Mouse (Mus musculus): ENCODE results near the gene Fcgrt. TPM values are rescaled to one million over a fixed set of nuclear protein-coding genes. Genes with fewer than 3 reads are reported as not detected.
"Not testable (repeated sequence)": the region's sequence is repeated elsewhere in the genome, so short reads cannot be mapped to it uniquely, and the experiment has no call there.

Gene Fcgrt
- 17.7 and 24.4 TPM in 2 replicates for polyA plus RNA-seq (2015; fragmentation: Nextera tagmentation; extraction: Ambion mirVana)

GRCm38 (mm10) chr7:45103652-45104180 lies at the start of gene Fcgrt:
Gene Fcgrt, minus strand, starts transcription at chr7:45103851.
- H3K36me3 ChIP-seq (ENCODE audit: control insufficient read depth, insufficient read depth): no peaks in the 10 kb centered on the region
- H3K27me3 ChIP-seq (replicated peaks; ENCODE audit: control insufficient read depth, insufficient read depth, low read length): no peaks in the 10 kb centered on the region
- no peak within 1 kb of the TSS for H3K4me3 ChIP-seq (replicated peaks; ENCODE audit: low read length)
- H3K9me3 ChIP-seq (ENCODE audit: control insufficient read depth, low read length): no peaks in the 10 kb centered on the region
- H3K27ac ChIP-seq (ENCODE audit: low read length): no peak within 1 kb of the TSS
- H3K4me1 ChIP-seq (replicated peaks; ENCODE audit: control insufficient read depth, insufficient read depth, low read length): no peaks in the 10 kb centered on the region
- no peak within 1 kb of the TSS for H3K4me2 ChIP-seq (ENCODE audit: low read length)
- H3K9ac ChIP-seq (replicated peaks; ENCODE audit: low read depth, low read length): no peak within 1 kb of the TSS
- ATAC-seq: no peak
- WGBS: 75% methylated on average over 7 of the region's 7 CpGs

- not testable (repeated sequence) for H3K27me3 ChIP-seq (replicated peaks; ENCODE audit: control insufficient read depth, insufficient read depth, low read length); H3K9me3 ChIP-seq (ENCODE audit: control insufficient read depth, low read length); H3K4me2 ChIP-seq (ENCODE audit: low read length); ATAC-seq; H3K36me3 ChIP-seq (ENCODE audit: control insufficient read depth, insufficient read depth); H3K9ac ChIP-seq (replicated peaks; ENCODE audit: low read depth, low read length); H3K4me3 ChIP-seq (replicated peaks; ENCODE audit: low read length); H3K27ac ChIP-seq (ENCODE audit: low read length)
- peaks cover 23% of the 10 kb centered on the region for H3K4me1 ChIP-seq (replicated peaks; ENCODE audit: control insufficient read depth, insufficient read depth, low read length)
- 96% methylated on average over 2 of the region's 2 CpGs for WGBS
These were observed 49.4 kb upstream of the Fcgrt start for GRCm38 (mm10) chr7:45153052-45153451.

- no peak overlapping the region for H3K27ac ChIP-seq (ENCODE audit: low read length)
- H3K4me2 ChIP-seq (ENCODE audit: low read length): no peak overlapping the region
- peaks cover 23% of the 10 kb centered on the region for H3K4me1 ChIP-seq (replicated peaks; ENCODE audit: control insufficient read depth, insufficient read depth, low read length)
- no peak overlapping the region for H3K4me3 ChIP-seq (replicated peaks; ENCODE audit: low read length)
- no peaks in the 10 kb centered on the region for H3K9me3 ChIP-seq (ENCODE audit: control insufficient read depth, low read length)
- no peak for ATAC-seq
- H3K36me3 ChIP-seq (ENCODE audit: control insufficient read depth, insufficient read depth): no peaks in the 10 kb centered on the region
- no peaks in the 10 kb centered on the region for H3K27me3 ChIP-seq (replicated peaks; ENCODE audit: control insufficient read depth, insufficient read depth, low read length)
- H3K9ac ChIP-seq (replicated peaks; ENCODE audit: low read depth, low read length): no peak overlapping the region
- WGBS: 28% methylated on average over 11 of the region's 11 CpGs
These were observed 47.7 kb upstream of the Fcgrt start for GRCm38 (mm10) chr7:45151303-45151702.

- peaks cover 19% of the 10 kb centered on the region for H3K4me1 ChIP-seq (replicated peaks; ENCODE audit: control insufficient read depth, insufficient read depth, low read length)
- 70% methylated on average over 4 of the region's 4 CpGs for WGBS
- no peaks in the 10 kb centered on the region for H3K9me3 ChIP-seq (ENCODE audit: control insufficient read depth, low read length)
- no peak overlapping the region for H3K4me3 ChIP-seq (replicated peaks; ENCODE audit: low read length)
- no peak overlapping the region for H3K9ac ChIP-seq (replicated peaks; ENCODE audit: low read depth, low read length)
- H3K27ac ChIP-seq (ENCODE audit: low read length): no peak overlapping the region
- H3K36me3 ChIP-seq (ENCODE audit: control insufficient read depth, insufficient read depth): no peaks in the 10 kb centered on the region
- no peak for ATAC-seq
- no peaks in the 10 kb centered on the region for H3K27me3 ChIP-seq (replicated peaks; ENCODE audit: control insufficient read depth, insufficient read depth, low read length)
- no peak overlapping the region for H3K4me2 ChIP-seq (ENCODE audit: low read length)
These were observed 46.7 kb upstream of the Fcgrt start for GRCm38 (mm10) chr7:45150321-45150720.

- no peak overlapping the region for H3K4me3 ChIP-seq (replicated peaks; ENCODE audit: low read length)
- no peak for ATAC-seq
- no peak overlapping the region for H3K9ac ChIP-seq (replicated peaks; ENCODE audit: low read depth, low read length)
- no peaks in the 10 kb centered on the region for H3K36me3 ChIP-seq (ENCODE audit: control insufficient read depth, insufficient read depth)
- H3K9me3 ChIP-seq (ENCODE audit: control insufficient read depth, low read length): no peaks in the 10 kb centered on the region
- H3K4me2 ChIP-seq (ENCODE audit: low read length): no peak overlapping the region
- WGBS: 36% methylated on average over 6 of the region's 6 CpGs
- H3K27me3 ChIP-seq (replicated peaks; ENCODE audit: control insufficient read depth, insufficient read depth, low read length): no peaks in the 10 kb centered on the region
- no peak overlapping the region for H3K27ac ChIP-seq (ENCODE audit: low read length)
- H3K4me1 ChIP-seq (replicated peaks; ENCODE audit: control insufficient read depth, insufficient read depth, low read length): peaks cover 12% of the 10 kb centered on the region
These were observed 45.9 kb upstream of the Fcgrt start for GRCm38 (mm10) chr7:45149545-45149944.

GRCm38 (mm10) chr7:45148534-45149098 lies 45.0 kb upstream of the Fcgrt start:
- Histone ChIP-seq H3K27me3 (replicated peaks; ENCODE audit: control insufficient read depth, insufficient read depth, low read length) (no peaks in the 10 kb centered on the region), H3K27ac (ENCODE audit: low read length) (no peak overlapping the region), H3K4me2 (ENCODE audit: low read length) (no peak overlapping the region), H3K36me3 (ENCODE audit: control insufficient read depth, insufficient read depth) (no peaks in the 10 kb centered on the region), H3K4me3 (replicated peaks; ENCODE audit: low read length) (no peak overlapping the region), H3K9ac (replicated peaks; ENCODE audit: low read depth, low read length) (no peak overlapping the region), H3K9me3 (ENCODE audit: control insufficient read depth, low read length) (no peaks in the 10 kb centered on the region), H3K4me1 (replicated peaks; ENCODE audit: control insufficient read depth, insufficient read depth, low read length) (peaks cover 11% of the 10 kb centered on the region)
- ATAC-seq: no peak
- WGBS: 79% methylated on average over 4 of the region's 4 CpGs

GRCm38 (mm10) chr7:45147899-45148298 lies 44.2 kb upstream of the Fcgrt start:
- Histone ChIP-seq H3K4me1 (replicated peaks; ENCODE audit: control insufficient read depth, insufficient read depth, low read length) (peaks cover 7% of the 10 kb centered on the region; the same call in 1 of the 2 replicates), H3K27me3 (replicated peaks; ENCODE audit: control insufficient read depth, insufficient read depth, low read length) (no peaks in the 10 kb centered on the region), H3K36me3 (ENCODE audit: control insufficient read depth, insufficient read depth) (no peaks in the 10 kb centered on the region), H3K9me3 (ENCODE audit: control insufficient read depth, low read length) (no peaks in the 10 kb centered on the region), H3K9ac (replicated peaks; ENCODE audit: low read depth, low read length) (no peak overlapping the region), H3K4me2 (ENCODE audit: low read length) (no peak overlapping the region), H3K4me3 (replicated peaks; ENCODE audit: low read length) (no peak overlapping the region), H3K27ac (ENCODE audit: low read length) (no peak overlapping the region)
- whole genome bisulfite sequencing: 95% methylated on average over 11 of the region's 11 CpGs
- ATAC-seq: no peak

GRCm38 (mm10) chr7:45147267-45147666 lies 43.6 kb upstream of the Fcgrt start:
- H3K36me3 ChIP-seq (ENCODE audit: control insufficient read depth, insufficient read depth): no peaks in the 10 kb centered on the region
- H3K4me1 ChIP-seq (replicated peaks; ENCODE audit: control insufficient read depth, insufficient read depth, low read length): peaks cover 7% of the 10 kb centered on the region; the same call in 1 of the 2 replicates
- ATAC-seq: no peak
- no peak overlapping the region for H3K4me2 ChIP-seq (ENCODE audit: low read length)
- H3K9ac ChIP-seq (replicated peaks; ENCODE audit: low read depth, low read length): no peak overlapping the region
- WGBS: 95% methylated on average over 11 of the region's 11 CpGs
- H3K9me3 ChIP-seq (ENCODE audit: control insufficient read depth, low read length): no peaks in the 10 kb centered on the region
- no peak overlapping the region for H3K4me3 ChIP-seq (replicated peaks; ENCODE audit: low read length)
- H3K27me3 ChIP-seq (replicated peaks; ENCODE audit: control insufficient read depth, insufficient read depth, low read length): no peaks in the 10 kb centered on the region
- H3K27ac ChIP-seq (ENCODE audit: low read length): no peak overlapping the region

- Histone ChIP-seq H3K4me2 (ENCODE audit: low read length) (no peak overlapping the region), H3K36me3 (ENCODE audit: control insufficient read depth, insufficient read depth) (no peaks in the 10 kb centered on the region), H3K4me3 (replicated peaks; ENCODE audit: low read length) (no peak overlapping the region), H3K9me3 (ENCODE audit: control insufficient read depth, low read length) (no peaks in the 10 kb centered on the region), H3K9ac (replicated peaks; ENCODE audit: low read depth, low read length) (no peak overlapping the region), H3K27ac (ENCODE audit: low read length) (no peak overlapping the region), H3K27me3 (replicated peaks; ENCODE audit: control insufficient read depth, insufficient read depth, low read length) (no peaks in the 10 kb centered on the region), H3K4me1 (replicated peaks; ENCODE audit: control insufficient read depth, insufficient read depth, low read length) (no peaks in the 10 kb centered on the region)
- ATAC-seq: no peak
- 94% methylated on average over 8 of the region's 8 CpGs for WGBS
These were observed 41.8 kb upstream of the Fcgrt start for GRCm38 (mm10) chr7:45145460-45145859.

All from forebrain, embryonic 16.5 days (tissue).